Mouse (Mus musculus) cerebral cortex, adult 2 months (tissue): ENCODE data around the gene Trpc4ap.

Experiments used
- whole genome bisulfite sequencing: fragments of 180-500 bp; shearing (Covaris S2); methylation state at CpG from one replicate; pipeline ENCODE4 v1.1.7; 2018; 5-methylcytosine and 5-hydroxymethylcytosine counted together

Gene Trpc4ap

DNA sequence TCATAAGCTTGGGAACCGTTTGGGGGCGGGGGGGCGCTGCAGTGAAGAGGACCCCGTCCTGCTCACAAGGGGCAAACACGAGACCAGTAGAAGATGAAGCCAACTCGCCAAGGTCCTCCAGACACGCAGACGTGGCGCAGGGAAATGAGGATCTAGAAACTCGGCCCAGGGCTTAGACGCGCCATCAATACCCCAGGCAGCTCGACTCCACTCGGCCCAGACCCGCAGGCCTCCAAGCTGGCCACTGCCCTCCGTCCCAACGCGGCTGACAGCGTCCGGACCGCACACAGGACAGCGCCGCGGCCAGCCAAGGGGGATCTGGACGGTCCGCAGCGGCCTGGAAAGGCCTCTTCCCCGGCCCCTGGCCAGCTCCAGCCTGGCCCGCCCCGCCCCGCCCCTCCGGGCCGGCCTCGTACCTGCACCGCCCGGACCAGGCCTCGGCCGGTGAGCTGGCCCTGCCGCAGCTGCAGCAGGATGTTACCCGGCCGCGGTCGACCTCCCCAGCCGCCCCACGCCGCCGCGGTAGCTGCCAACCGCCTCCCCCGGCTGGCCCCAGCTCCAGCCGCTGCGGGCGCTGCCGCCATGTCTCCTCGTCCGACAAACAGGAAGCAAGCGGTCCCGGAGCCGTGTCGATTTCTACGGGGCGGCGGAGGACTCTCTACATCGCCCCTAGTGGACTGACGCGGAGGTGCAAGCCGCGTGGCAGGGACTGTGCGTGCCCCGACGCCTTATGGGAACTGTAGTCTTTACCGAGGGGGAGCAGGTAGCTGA lies at the start of gene Trpc4ap:
Trpc4ap (minus strand) TSS at position 662 of the 771 bp plus-strand sequence.
- WGBS, result under 1% methylated on average over 69 of the region's 72 CpGs

GRCm38 (mm10) chr2:155737803-155738202 lies 45.6 kb upstream of the Trpc4ap start:
- WGBS, result 75% methylated on average over 9 of the region's 9 CpGs

GRCm38 (mm10) chr2:155736936-155737335 lies 44.8 kb upstream of the Trpc4ap start:
- 80% methylated on average over 6 of the region's 6 CpGs for WGBS

- 89% methylated on average over 5 of the region's 5 CpGs for WGBS
Measured at GRCm38 (mm10) chr2:155735766-155736165, 43.6 kb upstream of the Trpc4ap start, which contains the start of gene Gm17581. Gm17581 (minus strand) TSS chr2:155735866.

- 80% methylated on average over 5 of the region's 5 CpGs for WGBS
Measured at GRCm38 (mm10) chr2:155735080-155735479, 42.9 kb upstream of the Trpc4ap start.

DNA sequence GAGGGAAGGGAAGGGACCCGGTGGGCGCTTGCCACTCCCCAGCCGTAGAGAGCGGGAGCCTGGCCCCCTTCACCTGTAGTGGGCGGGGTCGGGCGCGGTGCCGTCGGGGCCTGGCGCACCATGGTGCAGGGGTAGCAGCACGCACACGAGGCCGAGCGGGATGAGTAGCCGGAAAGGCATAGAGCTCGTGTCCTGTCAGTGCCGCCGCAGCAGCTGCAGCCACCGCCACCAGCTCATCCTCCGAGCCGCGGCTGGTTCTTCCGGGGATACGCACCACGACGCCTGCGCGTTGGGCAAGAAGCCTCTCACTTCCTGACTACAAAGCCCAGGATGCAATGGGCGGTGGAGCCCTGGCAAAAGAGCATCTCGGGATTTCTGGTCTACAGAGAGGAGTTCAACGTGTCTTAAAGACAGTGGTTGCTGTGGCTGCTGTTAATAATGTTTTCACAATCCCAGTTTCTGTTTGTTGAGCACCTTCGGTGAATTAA lies 37.0 kb upstream of the Trpc4ap start, which contains the start of gene Edem2:
Edem2 (minus strand) TSS at position 318 of the 488 bp plus-strand sequence.
- WGBS, result 1% methylated on average over 33 of the region's 33 CpGs

- 5% methylated on average over 15 of the region's 15 CpGs for WGBS
Measured at GRCm38 (mm10) chr2:155728742-155729141, 36.6 kb upstream of the Trpc4ap start.

GRCm38 (mm10) chr2:155727764-155728395 lies 35.7 kb upstream of the Trpc4ap start:
- WGBS, result 66% methylated on average over 7 of the region's 7 CpGs

DNA sequence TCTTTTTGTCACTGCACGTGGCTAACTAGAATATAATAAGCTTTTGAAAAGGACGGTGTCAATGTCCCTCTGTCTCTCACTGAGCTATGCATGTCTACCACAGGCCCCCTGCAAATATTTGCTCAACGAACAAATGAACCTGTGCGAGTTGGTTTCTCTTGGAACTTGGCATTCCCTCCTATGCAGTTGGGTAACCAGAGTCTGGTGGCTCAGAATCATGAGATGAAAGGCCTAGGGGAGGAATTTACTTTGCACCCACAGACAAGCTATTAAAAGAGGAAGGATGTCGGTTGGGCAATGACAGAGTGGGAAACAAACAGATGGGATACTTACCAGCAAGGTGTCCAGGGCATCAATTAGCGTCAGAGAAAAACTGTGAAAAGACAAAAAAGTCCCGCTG lies 34.1 kb upstream of the Trpc4ap start:
- WGBS, result 73% methylated on average over 7 of the region's 7 CpGs

DNA sequence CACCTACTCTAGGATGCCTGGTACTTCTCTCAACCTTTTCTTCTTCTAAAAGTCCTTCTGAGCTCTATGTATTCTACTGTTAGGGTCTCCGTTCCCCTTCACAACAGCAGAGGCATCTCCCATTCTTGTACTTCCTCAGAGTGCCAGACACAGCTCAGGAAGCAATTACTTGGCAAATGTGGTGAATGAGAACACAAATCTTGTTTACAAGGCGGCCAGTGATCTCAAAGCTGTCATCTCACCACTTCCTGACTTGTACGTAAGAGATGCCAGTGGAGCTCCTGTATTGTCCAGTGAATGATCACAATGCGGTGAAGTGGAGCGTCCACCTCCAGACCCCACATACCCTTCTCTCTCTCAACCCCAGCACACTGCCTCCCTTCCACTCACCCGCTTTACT lies 32.3 kb upstream of the Trpc4ap start:
- WGBS, result 87% methylated on average over 6 of the region's 6 CpGs

- WGBS, result 89% methylated on average over 5 of the region's 5 CpGs
Measured at GRCm38 (mm10) chr2:155724036-155724435, 31.9 kb upstream of the Trpc4ap start.

DNA sequence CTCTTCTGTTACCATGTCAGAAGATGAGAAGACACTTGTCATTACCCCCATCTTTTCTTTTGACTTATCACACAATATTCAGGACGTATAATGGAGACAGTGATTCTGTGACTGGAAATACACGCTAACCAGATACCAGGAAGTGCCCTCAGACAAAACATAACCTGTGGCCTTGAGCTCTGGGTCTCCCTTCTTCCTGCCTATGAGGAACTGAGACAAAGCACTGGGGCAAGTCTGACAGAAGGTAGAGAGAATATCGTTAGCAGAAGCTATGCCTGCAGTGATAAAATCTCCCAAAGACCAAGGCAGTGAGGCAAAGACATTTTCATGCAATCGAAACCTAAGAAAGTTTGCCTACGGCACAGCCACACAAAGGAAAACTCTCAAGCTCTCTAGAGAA lies 28.4 kb upstream of the Trpc4ap start:
- 81% methylated on average over 5 of the region's 5 CpGs for WGBS

GRCm38 (mm10) chr2:155717082-155717990 lies 25.2 kb upstream of the Trpc4ap start:
- WGBS, result 91% methylated on average over 12 of the region's 12 CpGs

GRCm38 (mm10) chr2:155710557-155710956 lies 18.4 kb upstream of the Trpc4ap start:
- 88% methylated on average over 11 of the region's 11 CpGs for WGBS

DNA sequence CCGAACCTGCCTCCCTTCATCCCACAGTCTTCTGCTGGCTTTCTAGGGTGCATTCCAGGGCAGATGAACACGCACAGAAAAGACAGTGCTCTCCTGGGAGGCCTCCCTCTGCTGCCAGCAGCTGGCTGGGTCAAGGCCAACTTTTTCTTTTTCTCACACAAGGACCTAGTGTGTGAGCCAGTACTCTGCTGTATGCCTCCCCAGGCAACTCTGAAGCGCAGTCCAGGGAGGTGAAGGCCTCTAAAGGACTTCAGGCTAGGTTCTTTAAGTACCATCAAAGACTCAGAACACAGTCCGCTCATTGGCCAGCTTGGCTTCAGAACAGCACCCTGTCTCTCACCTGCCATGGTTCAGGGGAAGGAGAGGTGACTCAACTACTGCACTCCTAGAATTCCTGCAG lies 15.1 kb upstream of the Trpc4ap start:
- 53% methylated on average over 4 of the region's 4 CpGs for whole genome bisulfite sequencing

GRCm38 (mm10) chr2:155703630-155704029 lies 11.4 kb upstream of the Trpc4ap start:
- WGBS, result 49% methylated on average over 4 of the region's 4 CpGs

DNA sequence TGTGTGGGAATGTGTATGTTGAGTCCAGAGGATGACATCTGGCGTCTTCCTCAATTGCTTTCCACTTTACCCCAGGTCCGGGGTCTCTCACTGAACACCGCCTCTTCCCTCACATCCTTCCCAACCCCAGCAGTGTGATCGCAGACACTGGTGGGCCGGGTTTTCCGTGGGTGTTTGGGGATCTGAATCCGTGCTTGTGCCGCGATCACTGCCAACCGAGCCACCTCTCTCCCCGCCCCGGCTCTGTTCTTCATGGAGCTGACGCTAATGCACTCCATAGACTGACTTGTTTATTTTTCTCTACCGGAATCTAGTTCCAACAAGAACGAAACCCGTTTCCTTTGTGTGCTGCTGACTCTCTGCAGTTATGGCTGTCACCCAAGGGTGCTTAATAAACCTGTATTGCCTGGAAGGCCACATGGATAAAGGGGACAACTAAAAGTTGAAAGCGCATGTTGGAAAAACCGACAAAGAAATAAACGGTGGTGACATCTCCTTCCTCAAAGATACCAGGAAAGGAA lies 9.3 kb upstream of the Trpc4ap start:
- 79% methylated on average over 19 of the region's 19 CpGs for WGBS

DNA sequence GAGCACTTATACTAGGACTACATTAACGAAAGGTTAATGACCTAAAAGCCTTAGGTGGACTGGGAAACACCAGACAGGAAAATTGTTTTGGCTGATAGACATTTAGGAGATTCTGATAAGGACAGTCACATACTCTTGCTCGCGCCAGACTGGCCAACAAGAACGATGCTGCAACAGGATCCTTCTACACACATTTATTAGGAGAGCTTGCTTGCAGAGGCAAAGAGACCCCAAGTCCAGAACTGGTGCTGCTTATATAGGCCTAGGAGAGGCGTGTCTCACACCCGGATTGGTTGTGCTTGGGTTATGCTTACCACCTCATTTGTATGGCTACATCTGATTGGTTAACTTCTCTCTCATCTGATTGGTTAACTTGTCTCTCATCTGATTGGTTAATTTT lies 6.3 kb upstream of the Trpc4ap start:
- 96% methylated on average over 6 of the region's 6 CpGs for WGBS

DNA sequence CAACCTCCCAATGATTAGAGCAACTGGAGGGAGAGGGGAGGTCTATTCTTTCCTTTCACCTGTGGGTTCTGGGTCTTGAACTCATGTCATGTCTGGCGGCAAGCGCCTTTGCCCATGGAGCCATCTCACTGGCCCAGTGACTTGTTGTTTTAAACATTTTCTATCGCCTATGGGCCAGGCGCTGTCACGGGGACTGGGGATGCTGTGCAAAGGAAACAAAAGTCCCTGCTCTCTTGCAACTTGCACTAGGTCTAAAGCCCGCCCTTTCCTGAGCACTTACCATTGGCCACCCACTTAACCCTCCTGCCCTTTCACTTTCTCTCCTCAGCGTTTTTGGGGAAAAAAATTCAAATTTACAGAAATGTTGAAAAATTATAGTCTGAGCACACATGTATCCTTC lies 4.7 kb upstream of the Trpc4ap start:
- 79% methylated on average over 7 of the region's 7 CpGs for WGBS

GRCm38 (mm10) chr2:155696091-155696558 lies 3.9 kb upstream of the Trpc4ap start:
- 17% methylated on average over 7 of the region's 7 CpGs for WGBS

DNA sequence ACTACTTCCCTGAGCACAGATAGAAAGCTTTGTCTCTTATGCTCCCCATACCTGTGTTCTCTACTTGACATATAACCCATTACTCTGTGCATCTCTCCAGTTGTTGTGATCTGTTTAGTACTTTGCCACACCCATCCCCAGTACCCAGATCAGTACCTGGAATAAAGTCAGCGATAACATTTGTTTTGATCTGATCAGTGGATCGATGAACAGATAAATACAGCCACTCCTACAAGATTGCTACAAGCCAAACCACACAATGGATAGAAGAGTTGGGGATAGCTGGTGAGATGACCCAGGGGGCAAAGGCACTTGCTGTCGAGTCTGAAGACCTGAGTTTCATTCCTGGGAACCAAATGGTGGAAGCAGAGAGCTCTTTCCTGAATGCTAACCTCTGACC lies 3.1 kb upstream of the Trpc4ap start:
- WGBS, result 85% methylated on average over 3 of the region's 3 CpGs

DNA sequence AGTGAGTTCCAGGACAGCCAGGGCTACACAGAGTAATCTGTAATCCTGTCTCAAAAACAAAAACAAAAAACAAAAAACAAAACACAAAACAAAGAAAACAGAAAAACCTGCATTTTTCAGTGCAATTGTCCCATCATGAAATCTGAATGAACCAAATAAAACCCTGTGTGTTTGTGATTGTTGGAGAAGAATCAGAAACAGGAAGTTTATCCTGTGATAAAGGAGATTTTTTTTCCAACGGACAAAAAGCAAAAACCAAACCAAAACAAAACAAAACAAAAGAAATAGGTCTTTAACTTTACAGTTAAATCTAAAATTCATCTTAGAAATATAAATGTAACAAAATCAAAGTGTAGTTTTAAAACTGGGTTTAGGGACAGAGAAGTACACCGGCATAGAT lies 2.4 kb upstream of the Trpc4ap start:
- WGBS, result 53% methylated on average over 2 of the region's 2 CpGs
